In the genomic region with DNA sequence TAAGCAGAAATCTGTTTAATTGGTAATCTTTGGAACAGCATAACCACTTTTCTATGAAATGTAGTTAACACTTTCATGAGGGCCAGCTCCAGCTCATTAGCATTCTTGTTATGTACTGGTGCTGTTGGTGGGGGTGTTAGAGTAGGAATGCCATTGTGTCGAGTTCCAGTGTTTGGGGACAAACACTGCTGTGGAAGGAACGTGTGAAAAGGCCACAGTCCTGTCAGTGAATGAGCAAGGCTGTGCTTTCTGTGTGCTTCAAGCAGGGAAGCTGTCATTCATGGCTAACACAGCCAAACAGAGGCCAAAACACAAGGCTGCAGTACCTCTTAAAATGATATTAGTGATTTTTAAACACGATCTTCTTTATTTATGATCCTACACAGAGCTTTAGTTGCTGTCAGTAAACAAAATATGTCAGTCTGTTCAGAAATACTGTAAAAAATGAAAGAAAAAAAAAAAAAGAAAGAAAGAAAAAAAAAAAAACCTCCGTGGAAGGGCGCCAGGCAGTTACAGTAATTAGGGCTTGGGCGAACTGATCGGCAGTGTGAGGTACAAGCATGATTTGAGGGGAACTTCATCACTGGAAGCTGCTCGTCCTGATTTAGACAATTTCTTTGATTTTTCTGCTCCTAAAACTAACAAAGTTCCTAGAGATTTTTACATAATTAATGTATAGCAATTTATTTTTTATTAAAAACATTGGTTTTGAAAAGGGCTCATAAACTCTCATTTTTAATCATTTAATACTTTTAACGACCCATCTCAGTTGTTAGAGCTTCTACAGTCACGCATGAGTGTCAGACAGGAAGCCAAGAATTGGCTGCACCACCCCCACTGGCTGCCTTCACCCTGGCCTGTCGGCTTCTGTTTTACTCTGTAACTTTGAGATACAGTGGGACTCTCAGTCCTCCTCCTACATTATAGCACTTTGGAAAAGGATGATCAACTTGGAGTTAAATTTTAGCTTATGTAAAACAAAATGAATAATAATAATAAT, we compare ENCODE assay signal across 12 mouse cellular contexts.
A peak's percentile ranks its signal among the peaks of the same experiment; 100 is the strongest.
DNase-seq lines count a peak whose midpoint lies in the region; ATAC-seq and TF ChIP-seq lines count a peak whose summit lies in the region.
"Had no signal": no experiment of that assay in that cellular context is flagged by ENCODE, and none has a peak within 500 bp of the region (broad histone marks: within the 10 kb centered on the region; RNA-seq: fewer than 3 reads in every experiment).

No protein-coding gene starts in this region.

- ATAC-seq in forebrain, embryonic 11.5 days (replicated peaks; ENCODE audit: low FRiP score): peak; percentile 95
- ATAC-seq in limb, embryonic 13.5 days (ENCODE audit: low FRiP score, low read depth): no peak

- H3K27me3 ChIP-seq in forebrain, embryonic 11.5 days (ENCODE audit: control insufficient read depth, insufficient read depth, low read length): peaks cover 5% of the 10 kb centered on the region; the same call in 1 of the 2 replicates
- no peaks in the 10 kb centered on the region for H3K27me3 ChIP-seq in limb, embryonic 13.5 days
- H3K27me3 ChIP-seq: embryonic facial prominence, embryonic 15.5 days had no signal

- H3K4me1 ChIP-seq in forebrain, embryonic 11.5 days (replicated peaks; ENCODE audit: control insufficient read depth, insufficient read depth, low read length): peaks cover 4% of the 10 kb centered on the region; the same call in 1 of the 2 replicates
- H3K4me1 ChIP-seq in limb, embryonic 13.5 days: no peaks in the 10 kb centered on the region
- H3K4me1 ChIP-seq in lung, adult 2 months (ENCODE audit: control insufficient read depth, insufficient read depth, low read length): no peaks in the 10 kb centered on the region
- H3K4me1 ChIP-seq: embryonic facial prominence, embryonic 15.5 days had no signal

- 11% methylated on average over 11 of the region's 11 CpGs for WGBS in forebrain, embryonic 11.5 days
- 22% methylated on average over 11 of the region's 11 CpGs for whole genome bisulfite sequencing in limb, embryonic 13.5 days
- 42% methylated on average over 11 of the region's 11 CpGs for WGBS in lung, adult 2 months

- no peak for TF ChIP-seq CTCF in lung, adult 2 months (IDR thresholded peaks at IDR 0.05; ENCODE audit: insufficient read depth, low read length)

- H3K9me3 ChIP-seq in forebrain, embryonic 11.5 days (ENCODE audit: control insufficient read depth, low read length): no peaks in the 10 kb centered on the region
- no peaks in the 10 kb centered on the region for H3K9me3 ChIP-seq in limb, embryonic 13.5 days
- H3K9me3 ChIP-seq: embryonic facial prominence, embryonic 15.5 days had no signal

- H3K9ac ChIP-seq in forebrain, embryonic 11.5 days (ENCODE audit: low read length): no peak overlapping the region
- no peak overlapping the region for H3K9ac ChIP-seq in limb, embryonic 13.5 days
- H3K9ac ChIP-seq: embryonic facial prominence, embryonic 15.5 days had no signal

- peak overlapping the region; percentile 34; the same call in 1 of the 2 replicates for H3K4me2 ChIP-seq in forebrain, embryonic 11.5 days (ENCODE audit: low read depth, low read length, severe bottlenecking)
- 0 out of 2 replicates have a peak overlapping the region, but pooled peaks have one; percentile 7 for H3K4me2 ChIP-seq in limb, embryonic 13.5 days (replicated peaks)
- H3K4me2 ChIP-seq: embryonic facial prominence, embryonic 15.5 days had no signal

- peak; percentile 3 for DNase-seq in layer of hippocampus, adult 9-11 months
- no peak for DNase-seq in layer of hippocampus, adult 11-12 months (ENCODE audit: low spot score)
- DNase-seq in forebrain, embryonic 11.5 days (ENCODE audit: low spot score): peak; percentile 77
- DNase-seq in retina, postnatal 1 day: peak; percentile 94
- no peak for DNase-seq in c-Kit-positive CD71-positive TER-119-positive erythroid progenitor cells, embryonic 14.5 days (ENCODE audit: low spot score)
- no peak for DNase-seq in kidney, postnatal 14 days
- no peak for DNase-seq in lung, adult 2 months
- DNase-seq: heart, postnatal 4 days; liver had no signal

- TF ChIP-seq POLR2A in lung, adult 2 months (IDR thresholded peaks at IDR 0.05; ENCODE audit: borderline replicate concordance, extremely low read depth, low read depth, low read length): no peak

- no peak overlapping the region for H3K4me3 ChIP-seq in forebrain, embryonic 11.5 days (ENCODE audit: low read depth, low read length)
- H3K4me3 ChIP-seq in limb, embryonic 13.5 days: no peak overlapping the region
- no peak overlapping the region for H3K4me3 ChIP-seq in lung, adult 2 months (replicated peaks; ENCODE audit: extremely low read depth, low read depth, low read length)
- H3K4me3 ChIP-seq: embryonic facial prominence, embryonic 15.5 days had no signal

- peak overlapping the region; percentile 54; the same call in 1 of the 2 replicates for H3K27ac ChIP-seq in forebrain, embryonic 11.5 days (ENCODE audit: low read depth, low read length)
- no peak overlapping the region for H3K27ac ChIP-seq in limb, embryonic 13.5 days
- H3K27ac ChIP-seq: embryonic facial prominence, embryonic 15.5 days; macrophage had no signal

- no peaks in the 10 kb centered on the region for H3K36me3 ChIP-seq in forebrain, embryonic 11.5 days (ENCODE audit: control insufficient read depth, insufficient read depth, low read length)
- no peaks in the 10 kb centered on the region for H3K36me3 ChIP-seq in limb, embryonic 13.5 days
- H3K36me3 ChIP-seq: embryonic facial prominence, embryonic 15.5 days had no signal

Comparison
In these comparisons a context has a peak if more than half of its experiments do, and no peak if none do; other contexts are left out.
1. DNase-seq: peak in layer of hippocampus, adult 9-11 months (single experiment), forebrain, embryonic 11.5 days (single experiment) and retina, postnatal 1 day (single experiment); none in layer of hippocampus, adult 11-12 months (single experiment), c-Kit-positive CD71-positive TER-119-positive erythroid progenitor cells, embryonic 14.5 days (single experiment), kidney, postnatal 14 days (single experiment) and lung, adult 2 months (single experiment).